Mouse (Mus musculus) ES-Bruce4 (cell line): ENCODE results near the gene Ndufs1. TPM values are rescaled to one million over a fixed set of nuclear protein-coding genes. Genes with fewer than 3 reads are reported as not detected.

Source experiments
- H3K27ac ChIP-seq: 2 replicates; pipeline ENCODE4 v1.5.1; 2012; ENCODE audit warnings: low read length, inconsistent platforms; ENCODE audit not compliant: insufficient read depth
- H3K27me3 ChIP-seq: 2 replicates; pipeline ENCODE4 v1.6.1; 2012; ENCODE audit warnings: mild to moderate bottlenecking, low read length, inconsistent platforms; ENCODE audit not compliant: control insufficient read depth, poor library complexity, insufficient read depth, severe bottlenecking
- H3K36me3 ChIP-seq: 2 replicates; pipeline ENCODE4 v1.6.1; 2012; ENCODE audit warnings: inconsistent platforms, mild to moderate bottlenecking, low read length, moderate library complexity; ENCODE audit not compliant: control insufficient read depth, poor library complexity, insufficient read depth, severe bottlenecking
- H3K4me1 ChIP-seq: one replicate; pipeline ENCODE4 v1.8.1; 2011; ENCODE audit warnings: low read length; ENCODE audit not compliant: control insufficient read depth, insufficient read depth
- H3K4me3 ChIP-seq: 2 replicates; pipeline ENCODE4 v1.5.1; 2011; ENCODE audit warnings: low read depth, mild to moderate bottlenecking, low read length
- H3K9ac ChIP-seq: 2 replicates; pipeline ENCODE4 v1.6.1; 2012; ENCODE audit warnings: low read depth, mild to moderate bottlenecking, inconsistent platforms; ENCODE audit not compliant: poor library complexity, severe bottlenecking
- H3K9me3 ChIP-seq: replicated peaks from 2 replicates; pipeline ENCODE4 v1.6.1; 2012; ENCODE audit warnings: mild to moderate bottlenecking, low read length, inconsistent platforms; ENCODE audit not compliant: control insufficient read depth, poor library complexity, insufficient read depth, severe bottlenecking
- CTCF ChIP-seq: IDR thresholded peaks from one replicate; pipeline ENCODE4 v1.8.1; 2011; ENCODE audit warnings: low read depth, low read length
- EP300 ChIP-seq: IDR thresholded peaks from 2 replicates; pipeline ENCODE4 v1.6.1; 2011; ENCODE audit warnings: low read depth, low read length; ENCODE audit not compliant: insufficient read depth
- POLR2A ChIP-seq: IDR thresholded peaks from one replicate; pipeline ENCODE4 v1.8.1; 2011; ENCODE audit warnings: low read length; ENCODE audit not compliant: insufficient read depth
- polyA plus RNA-seq: library from polyadenylated mRNA; stranded (reverse); fragments of >200 nt; gene quantifications from 2 replicates; pipeline ENCODE4 v1.2.4, GENCODE M21; 2011; ENCODE audit warnings: low read depth; ENCODE audit not compliant: missing spikeins, insufficient read depth, insufficient read length

Gene Ndufs1
- polyA plus RNA-seq, result 106 and 110 TPM in 2 replicates

- Histone ChIP-seq H3K27me3 (no peaks in the 10 kb centered on the region), H3K9ac (peak within 1 kb of the TSS; percentile 99), H3K36me3 (peaks cover 39% of the 10 kb centered on the region), H3K4me1 (no peaks in the 10 kb centered on the region), H3K4me3 (peak within 1 kb of the TSS; percentile 100), H3K9me3 (no peaks in the 10 kb centered on the region), H3K27ac (peak within 1 kb of the TSS; percentile 73)
- 0 out of 2 replicates have a peak, but pooled peaks have one; percentile 4 for TF ChIP-seq EP300
- TF ChIP-seq POLR2A, result peak; percentile 32
- TF ChIP-seq CTCF, result no peak
These were observed at the start of gene Ndufs1, which contains the start of gene Eef1b2 for GRCm38 (mm10) chr1:63176604-63177421. Gene Ndufs1 (minus strand): TSS chr1:63176833. Gene Eef1b2 (plus strand): TSS chr1:63176825.

- H3K4me3 ChIP-seq, result no peak overlapping the region
- H3K36me3 ChIP-seq, result peaks cover 5% of the 10 kb centered on the region; the same call in 1 of the 2 replicates
- H3K9me3 ChIP-seq, result no peaks in the 10 kb centered on the region
- no peak overlapping the region for H3K27ac ChIP-seq
- H3K9ac ChIP-seq, result no peak overlapping the region
- no peaks in the 10 kb centered on the region for H3K4me1 ChIP-seq
- TF ChIP-seq POLR2A (no peak), CTCF (no peak), EP300 (no peak)
- H3K27me3 ChIP-seq, result no peaks in the 10 kb centered on the region
These were observed 49.3 kb upstream of the Ndufs1 start for GRCm38 (mm10) chr1:63225890-63226289.

GRCm38 (mm10) chr1:63225009-63225408 lies 48.4 kb upstream of the Ndufs1 start:
- H3K27me3 ChIP-seq, result no peaks in the 10 kb centered on the region
- H3K36me3 ChIP-seq, result peaks cover 5% of the 10 kb centered on the region; the same call in 1 of the 2 replicates
- no peaks in the 10 kb centered on the region for H3K9me3 ChIP-seq
- TF ChIP-seq EP300, result no peak
- TF ChIP-seq POLR2A, result no peak
- no peak for TF ChIP-seq CTCF
- no peak overlapping the region for H3K9ac ChIP-seq
- no peak overlapping the region for H3K4me3 ChIP-seq
- H3K27ac ChIP-seq, result no peak overlapping the region
- no peaks in the 10 kb centered on the region for H3K4me1 ChIP-seq

GRCm38 (mm10) chr1:63219277-63219676 lies 42.6 kb upstream of the Ndufs1 start:
- TF ChIP-seq CTCF, result peak; percentile 82
- no peak for TF ChIP-seq EP300
- H3K9me3 ChIP-seq, result no peaks in the 10 kb centered on the region

GRCm38 (mm10) chr1:63214631-63215030 lies 38.0 kb upstream of the Ndufs1 start:
- H3K27ac ChIP-seq, result peak overlapping the region; percentile 95
- H3K9ac ChIP-seq, result peak overlapping the region; percentile 40
- H3K4me1 ChIP-seq, result peaks cover 6% of the 10 kb centered on the region
- no peaks in the 10 kb centered on the region for H3K27me3 ChIP-seq
- peaks cover 4% of the 10 kb centered on the region; the same call in 1 of the 2 replicates for H3K36me3 ChIP-seq
- no peaks in the 10 kb centered on the region for H3K9me3 ChIP-seq
- TF ChIP-seq POLR2A (no peak), CTCF (no peak), EP300 (no peak)
- no peak overlapping the region for H3K4me3 ChIP-seq

More at GRCm38 (mm10) chr1:63219277-63219676, 42.6 kb upstream of the Ndufs1 start:
- no peaks in the 10 kb centered on the region for H3K27me3 ChIP-seq
- no peak overlapping the region for H3K4me3 ChIP-seq
- peaks cover 2% of the 10 kb centered on the region; the same call in 1 of the 2 replicates for H3K36me3 ChIP-seq
- H3K27ac ChIP-seq, result peak overlapping the region; percentile 34; the same call in 1 of the 2 replicates
- H3K4me1 ChIP-seq, result peaks cover 3% of the 10 kb centered on the region
- no peak overlapping the region for H3K9ac ChIP-seq

- H3K36me3 ChIP-seq, result peaks cover 4% of the 10 kb centered on the region; the same call in 1 of the 2 replicates
- no peaks in the 10 kb centered on the region for H3K27me3 ChIP-seq
- TF ChIP-seq POLR2A (no peak), EP300 (no peak)
- peaks cover 6% of the 10 kb centered on the region for H3K4me1 ChIP-seq
- peak within 1 kb of the TSS; percentile 60 for H3K9ac ChIP-seq
- peak within 1 kb of the TSS; percentile 95 for H3K27ac ChIP-seq
- no peaks in the 10 kb centered on the region for H3K9me3 ChIP-seq
- peak within 1 kb of the TSS; percentile 34; the same call in 1 of the 2 replicates for H3K4me3 ChIP-seq
These were observed 37.6 kb upstream of the Ndufs1 start, which contains the start of gene Gpr1 for GRCm38 (mm10) chr1:63214271-63214558. Gene Gpr1 (minus strand): TSS chr1:63214543.
